Mouse (Mus musculus) heart, adult 11 months (tissue): Measurements from ENCODE around the gene H2afy.

Experiments used
- DNase-seq: peaks from one replicate; pipeline ENCODE4 v3.0.0; 2022

The H2afy gene

DNA sequence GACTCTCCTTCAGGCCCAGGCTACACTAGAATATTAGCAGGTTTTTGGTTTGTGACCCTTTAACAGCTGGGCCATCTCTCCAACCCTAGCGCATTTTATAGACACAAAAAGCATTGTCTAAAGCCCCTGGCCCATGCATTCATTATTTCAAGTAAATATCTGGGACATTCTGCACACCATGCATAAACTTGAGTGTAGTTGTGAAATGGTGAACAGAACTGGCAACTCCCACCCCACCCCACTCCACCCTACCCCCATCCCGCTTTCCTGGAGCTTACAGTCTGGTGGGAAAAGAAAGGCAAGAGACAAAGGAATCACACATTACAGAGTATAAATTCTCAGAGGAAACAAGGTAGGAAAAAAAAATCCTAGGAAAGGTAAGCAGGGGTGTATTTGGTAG, at the start of gene H2afy:
H2afy (minus strand) TSS at position 162 of the 400 bp plus-strand sequence.
- peak; percentile 57 for DNase-seq

- peak; percentile 85 for DNase-seq
Observed at GRCm38 (mm10) chr13:56183687-56184086, 47.5 kb upstream of the H2afy start.

GRCm38 (mm10) chr13:56181424-56181823, 45.3 kb upstream of the H2afy start:
- DNase-seq, result peak; percentile 98

DNA sequence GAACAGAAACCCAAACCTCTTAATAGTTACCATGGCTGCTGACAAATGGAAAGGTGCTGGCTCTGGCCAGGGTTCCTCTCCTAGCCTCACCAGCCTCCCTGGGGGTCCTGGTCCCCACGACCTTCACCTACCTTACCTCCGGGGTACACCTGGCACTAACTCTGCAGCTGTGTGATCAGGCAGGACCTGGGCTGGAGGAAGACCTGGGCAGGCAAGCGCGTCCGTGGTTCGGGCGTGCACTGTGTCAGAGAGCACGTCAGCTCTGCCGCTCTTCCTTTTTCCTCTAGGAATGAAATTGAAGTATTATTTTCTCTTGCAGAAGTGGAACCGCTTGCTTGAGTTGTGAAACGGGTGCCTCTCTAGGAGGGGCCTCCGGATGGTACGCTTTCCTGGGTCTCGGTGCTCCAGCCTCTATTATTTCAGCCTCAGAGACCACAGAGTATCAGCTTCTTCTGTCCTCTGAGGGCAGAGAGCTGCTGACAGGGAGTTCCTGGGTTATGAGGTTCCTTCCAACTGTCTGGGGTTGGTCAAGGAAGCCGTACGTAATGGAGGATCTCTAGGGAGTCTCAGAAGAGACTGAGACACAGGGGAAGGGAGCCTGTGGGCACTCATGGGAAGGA, 42.4 kb upstream of the H2afy start, which contains the start of gene Tifab:
Tifab (minus strand) TSS at position 470 of the 620 bp plus-strand sequence.
- peak; percentile 95 for DNase-seq

DNA sequence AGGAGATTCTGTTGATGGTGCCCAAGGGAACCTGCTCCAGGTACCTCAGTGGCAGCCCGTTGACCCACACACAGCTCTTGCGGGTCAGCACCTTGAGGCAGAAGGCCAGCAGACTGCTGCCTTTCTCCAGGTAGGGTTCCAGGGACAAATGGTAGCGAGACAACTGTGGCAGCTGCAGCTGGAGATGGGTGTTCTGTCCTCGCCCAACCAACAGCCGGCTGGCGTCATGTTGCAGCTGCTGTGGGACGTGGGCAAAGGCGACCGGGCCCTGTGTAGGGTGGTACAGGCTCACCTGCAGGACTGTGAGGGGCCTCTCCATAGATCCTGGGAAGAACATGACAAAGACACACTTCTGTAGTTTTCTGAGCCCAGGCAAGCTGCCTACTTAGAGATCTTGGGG, 40.1 kb upstream of the H2afy start:
- DNase-seq, result no peak

- no peak for DNase-seq
Observed at GRCm38 (mm10) chr13:56175848-56176247, 39.7 kb upstream of the H2afy start.

DNA sequence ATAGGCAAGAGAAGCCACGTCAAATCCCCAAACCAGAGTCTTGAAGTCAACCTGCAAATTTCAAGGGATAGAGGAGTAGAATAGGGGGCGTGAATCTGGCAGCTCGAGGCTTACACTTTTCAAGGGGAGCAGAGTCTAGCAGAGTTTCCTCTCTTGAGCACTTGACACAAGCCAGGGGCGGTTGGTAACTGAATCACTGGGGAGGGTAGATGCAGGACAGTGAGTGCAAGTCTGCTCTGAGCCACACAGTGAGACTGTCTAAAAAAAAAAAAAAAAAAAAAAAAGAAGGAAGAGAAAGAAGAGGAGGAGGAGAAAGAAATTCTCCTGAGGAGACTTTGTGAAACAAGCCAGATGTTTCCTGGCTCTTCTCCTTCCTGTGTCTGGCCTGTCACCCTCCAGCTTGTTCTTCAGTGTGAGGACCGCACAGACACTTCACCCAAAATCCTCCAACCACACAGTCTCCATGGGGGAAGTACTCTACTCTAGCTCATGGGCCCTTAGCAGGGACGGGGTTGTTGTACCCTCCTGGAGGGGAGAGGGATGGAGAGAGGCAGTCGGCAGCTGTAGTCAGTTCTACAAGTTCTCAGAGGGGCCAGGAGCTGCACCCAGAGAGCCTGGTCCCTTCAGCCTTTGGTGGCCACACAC, 36.9 kb upstream of the H2afy start:
- DNase-seq, result peak; percentile 96

DNA sequence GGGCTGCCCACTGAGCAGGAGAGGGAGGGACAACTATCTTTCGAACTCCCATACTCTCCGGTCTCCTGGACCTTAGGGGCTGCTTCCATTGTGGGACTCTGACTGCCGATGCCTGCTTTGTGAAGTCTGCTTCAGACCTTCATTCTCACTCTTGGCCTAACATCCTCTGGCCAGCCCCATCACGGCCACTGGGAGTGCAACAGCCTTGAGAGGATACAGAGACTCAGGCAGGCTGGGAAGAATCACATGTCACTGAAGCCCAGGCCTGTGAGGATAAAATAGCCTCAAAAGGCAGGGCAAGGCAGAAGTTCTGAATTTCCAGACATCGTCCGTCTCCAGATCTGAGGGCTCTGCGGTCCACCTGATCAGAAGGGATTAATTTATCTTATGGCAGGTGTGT, 35.9 kb upstream of the H2afy start:
- no peak for DNase-seq

DNA sequence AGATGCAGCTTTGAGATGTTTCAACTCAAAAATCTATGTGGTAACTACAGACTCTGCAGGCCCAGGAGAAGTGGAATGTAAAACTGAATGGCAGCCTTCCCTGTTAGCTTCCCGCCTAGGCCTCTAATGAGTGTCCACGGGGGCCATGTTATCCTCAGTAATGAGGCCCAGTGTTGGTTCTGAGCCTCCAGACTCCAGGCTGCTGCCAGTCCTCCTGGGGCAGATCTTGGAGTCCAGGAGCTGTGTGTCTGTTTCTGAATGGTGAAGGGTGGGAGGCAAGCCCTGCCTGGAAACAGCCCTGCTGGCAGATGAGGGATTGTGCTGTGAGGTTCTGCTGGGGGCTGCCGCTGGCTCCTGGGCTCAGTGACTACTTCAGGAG, 32.2 kb upstream of the H2afy start:
- no peak for DNase-seq

- peak; percentile 96 for DNase-seq
Observed at GRCm38 (mm10) chr13:56167446-56168402, 31.6 kb upstream of the H2afy start.

DNA sequence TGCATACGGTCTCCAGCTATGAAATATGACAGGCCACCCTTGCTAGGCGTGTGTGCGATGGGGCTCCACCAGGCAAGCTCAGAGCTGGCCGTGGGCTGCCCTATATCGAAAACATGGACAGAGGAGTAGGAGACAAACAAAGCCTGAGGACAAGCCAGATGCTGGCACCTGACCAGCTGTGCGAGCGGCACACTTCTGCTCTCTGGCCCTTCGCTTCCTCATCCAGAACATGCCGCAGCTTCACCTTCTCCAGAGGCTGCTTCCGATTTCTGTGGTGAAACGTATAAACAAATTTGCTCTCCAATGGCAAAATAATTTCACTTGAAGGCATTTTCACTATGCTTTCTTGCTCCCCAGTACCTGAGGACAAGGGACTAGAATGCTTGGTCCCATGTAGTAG, 29.4 kb upstream of the H2afy start:
- DNase-seq, result peak; percentile 89

GRCm38 (mm10) chr13:56164372-56164771, 28.2 kb upstream of the H2afy start:
- no peak for DNase-seq

- DNase-seq, result peak; percentile 95
Observed at GRCm38 (mm10) chr13:56163751-56164150, 27.6 kb upstream of the H2afy start.

GRCm38 (mm10) chr13:56162859-56163258, 26.7 kb upstream of the H2afy start:
- DNase-seq, result peak; percentile 94

GRCm38 (mm10) chr13:56159614-56160363, 23.6 kb upstream of the H2afy start:
- no peak for DNase-seq

- no peak for DNase-seq
Observed at GRCm38 (mm10) chr13:56159016-56159601, 22.9 kb upstream of the H2afy start.

DNA sequence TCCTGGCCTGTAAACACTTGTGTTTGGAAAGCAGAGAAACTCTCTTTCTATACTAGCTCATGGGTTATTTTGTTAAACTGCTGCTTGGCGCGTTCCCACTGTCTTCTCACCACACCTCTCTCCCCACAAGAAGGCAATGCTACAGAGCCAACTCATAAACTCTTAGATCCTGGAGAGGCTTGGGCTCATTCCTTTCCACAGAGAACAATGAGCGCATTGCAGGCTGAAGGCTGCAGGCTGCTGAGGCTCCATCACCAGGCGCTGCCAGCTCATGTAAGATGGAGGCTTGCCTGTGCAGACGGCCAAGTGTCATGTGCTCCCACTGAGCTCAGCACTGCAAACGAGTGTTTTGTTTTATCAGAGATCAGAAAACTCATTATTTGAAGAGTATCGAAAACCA, 19.5 kb upstream of the H2afy start:
- DNase-seq, result peak; percentile 78

- peak; percentile 97 for DNase-seq
Observed at GRCm38 (mm10) chr13:56155048-56155447, 18.9 kb upstream of the H2afy start.

- DNase-seq, result peak; percentile 46
Observed at GRCm38 (mm10) chr13:56152773-56153460, 16.8 kb upstream of the H2afy start.

GRCm38 (mm10) chr13:56151404-56152226, 15.5 kb upstream of the H2afy start:
- peak; percentile 92 for DNase-seq

DNA sequence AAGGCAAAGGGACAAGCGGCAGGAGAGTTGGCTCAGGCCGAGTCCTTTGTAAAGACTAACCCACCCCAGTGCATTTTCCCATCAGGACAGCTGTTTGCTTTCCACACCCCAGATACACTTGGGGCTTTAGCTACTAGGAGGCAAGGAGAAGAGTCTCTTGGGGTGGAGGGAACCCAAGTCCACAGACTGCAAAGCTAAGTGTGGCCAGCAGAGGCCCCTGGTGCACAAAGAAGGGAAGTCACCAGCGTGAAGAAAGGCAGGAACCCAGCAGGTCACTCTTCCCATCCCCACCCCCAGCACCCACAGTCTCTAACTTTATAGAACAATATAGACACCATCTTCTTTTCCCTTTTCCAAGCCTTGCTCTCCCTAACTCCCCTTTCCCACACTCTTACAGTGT, 9.4 kb upstream of the H2afy start:
- peak; percentile 89 for DNase-seq
